Comparison of ENCODE assay signal across 21 mouse cellular contexts in genomic region chr7:126511287-126511686, GRCm38 (mm10). TPM values are rescaled to one million over a fixed set of nuclear protein-coding genes. Genes with fewer than 3 reads are reported as not detected.
DNase-seq lines count a peak whose midpoint lies in the region; TF ChIP-seq lines count a peak whose summit lies in the region.
"Had no signal": no experiment of that assay in that cellular context is flagged by ENCODE, and none has a peak within 500 bp of the region (broad histone marks: within the 10 kb centered on the region; RNA-seq: fewer than 3 reads in every experiment).

No protein-coding gene starts in this region.

- H3K36me3 ChIP-seq in heart, embryonic 10.5 days: no peaks in the 10 kb centered on the region
- H3K36me3 ChIP-seq: embryonic facial prominence, embryonic 13.5 days; forebrain, embryonic 12.5 days; heart, embryonic 15.5 days; hindbrain, embryonic 10.5 days; intestine, embryonic 15.5 days had no signal

- 65% methylated on average over 3 of the region's 3 CpGs for WGBS in heart, embryonic 10.5 days
- WGBS in lung, adult 2 months: 50% methylated on average over 3 of the region's 3 CpGs

- TF ChIP-seq POLR2A in lung, adult 2 months (IDR thresholded peaks at IDR 0.05; ENCODE audit: borderline replicate concordance, extremely low read depth, low read depth, low read length): no peak

- no peak overlapping the region for H3K27ac ChIP-seq in heart, embryonic 10.5 days
- H3K27ac ChIP-seq: embryonic facial prominence, embryonic 13.5 days; forebrain, embryonic 12.5 days; heart, embryonic 15.5 days; hindbrain, embryonic 10.5 days; hindbrain, embryonic 14.5 days; intestine, embryonic 15.5 days had no signal

- no peaks in the 10 kb centered on the region for H3K4me1 ChIP-seq in heart, embryonic 10.5 days
- H3K4me1 ChIP-seq in lung, adult 2 months (ENCODE audit: control insufficient read depth, insufficient read depth, low read length): no peaks in the 10 kb centered on the region
- H3K4me1 ChIP-seq: forebrain, embryonic 12.5 days; heart, embryonic 15.5 days; hindbrain, embryonic 10.5 days; intestine, embryonic 15.5 days had no signal

- peak; percentile 83 for DNase-seq in heart, adult 11 months
- no peak for DNase-seq in heart, embryonic 10.5 days (ENCODE audit: low spot score)
- DNase-seq in 3T3-L1 (ENCODE audit: low read depth, low spot score) (peak; percentile 69), 416B (ENCODE audit: low read depth) (peak; percentile 56)
- DNase-seq in adrenal gland, postnatal 36 days: peak; percentile 50 to 57
- no peak for DNase-seq in lung, adult 2 months
- no peak for DNase-seq in gastrocnemius, adult 8-10 months (ENCODE audit: low spot score in 2 of 2)
- DNase-seq: cerebellum, adult 18-20 months; cerebellum, adult 9-11 months; cerebellum, postnatal 36 days; forebrain, postnatal 0 days; gastrocnemius, postnatal 25 days; kidney, adult 18-20 months had no signal

- no peaks in the 10 kb centered on the region for H3K27me3 ChIP-seq in heart, embryonic 10.5 days (ENCODE audit: insufficient read depth, poor library complexity, severe bottlenecking)
- H3K27me3 ChIP-seq: embryonic facial prominence, embryonic 13.5 days; forebrain, embryonic 12.5 days; heart, embryonic 15.5 days; intestine, embryonic 15.5 days; Patski had no signal

- no peak overlapping the region for H3K4me3 ChIP-seq in heart, embryonic 10.5 days
- no peak overlapping the region for H3K4me3 ChIP-seq in lung, adult 2 months (replicated peaks; ENCODE audit: extremely low read depth, low read depth, low read length)
- H3K4me3 ChIP-seq: embryonic facial prominence, embryonic 13.5 days; forebrain, embryonic 12.5 days; heart, embryonic 15.5 days; hindbrain, embryonic 10.5 days; intestine, embryonic 15.5 days had no signal

- TF ChIP-seq CTCF in lung, adult 2 months (IDR thresholded peaks at IDR 0.05; ENCODE audit: insufficient read depth, low read length): no peak

- H3K9me3 ChIP-seq in heart, embryonic 10.5 days: no peaks in the 10 kb centered on the region
- H3K9me3 ChIP-seq: embryonic facial prominence, embryonic 13.5 days; forebrain, embryonic 12.5 days; heart, embryonic 15.5 days; hindbrain, embryonic 10.5 days; intestine, embryonic 15.5 days had no signal

RNA-seq across cellular contexts. Expression of gene Atxn2l, which starts 8.1 kb away (rescaled TPM):
- polyA plus RNA-seq in heart, embryonic 10.5 days (2016; fragmentation: Nextera tagmentation; extraction: Ambion mirVana): 43.6 and 52.3 TPM in 2 replicates
- total RNA-seq in adrenal gland, postnatal 36 days (2021): 100 to 1,000 TPM in 1 of 2 experiments, 10 to 100 TPM in 1; 82.9 to 112 TPM
- 152 and 216 TPM in 2 replicates for polyA plus RNA-seq in lung, adult 2 months (2012; rRNA removed)
- 10 to 100 TPM; 25.4 to 32.4 (median 29.9) TPM for total RNA-seq in gastrocnemius, adult 8-10 months (2022)

RNA-seq across cellular contexts. Expression of gene Tufm, which starts 24.1 kb away (rescaled TPM):
- 199 and 204 TPM in 2 replicates for polyA plus RNA-seq in heart, embryonic 10.5 days (2016; fragmentation: Nextera tagmentation; extraction: Ambion mirVana)
- 100 to 1,000 TPM; 219 to 221 TPM for total RNA-seq in adrenal gland, postnatal 36 days (2021)
- 53.1 and 71.0 TPM in 2 replicates for polyA plus RNA-seq in lung, adult 2 months (2012; rRNA removed)
- total RNA-seq in gastrocnemius, adult 8-10 months (2022): 100 to 1,000 TPM; 116 to 151 (median 137) TPM

RNA-seq across cellular contexts. Expression of gene Sh2b1, which starts 36.1 kb away (rescaled TPM):
- polyA plus RNA-seq in heart, embryonic 10.5 days (2016; fragmentation: Nextera tagmentation; extraction: Ambion mirVana): 46.3 and 47.1 TPM in 2 replicates
- total RNA-seq in adrenal gland, postnatal 36 days (2021): 10 to 100 TPM; 55.3 to 59.5 TPM
- polyA plus RNA-seq in lung, adult 2 months (2012; rRNA removed): 58.1 and 62.4 TPM in 2 replicates
- 10 to 100 TPM; 45.9 to 57.4 (median 49.0) TPM for total RNA-seq in gastrocnemius, adult 8-10 months (2022)

RNA-seq across cellular contexts. Expression of gene Atp2a1, which starts 48.4 kb away (rescaled TPM):
- 6.8 and 9.5 TPM in 2 replicates for polyA plus RNA-seq in heart, embryonic 10.5 days (2016; fragmentation: Nextera tagmentation; extraction: Ambion mirVana)
- under 1 TPM in 1 of 2 experiments, not detected in 1; 0.33 TPM for total RNA-seq in adrenal gland, postnatal 36 days (2021)
- 10.7 and 289 TPM in 2 replicates for polyA plus RNA-seq in lung, adult 2 months (2012; rRNA removed)
- total RNA-seq in gastrocnemius, adult 8-10 months (2022): over 10,000 TPM; 27,209 to 31,432 (median 30,252) TPM
- total RNA-seq: granulocyte monocyte progenitor cell, adult 5-6 weeks had no signal

RNA-seq across cellular contexts. Expression of gene Eif3c, which starts 54.9 kb away (rescaled TPM):
- polyA plus RNA-seq in heart, embryonic 10.5 days (2016; fragmentation: Nextera tagmentation; extraction: Ambion mirVana): 155 and 179 TPM in 2 replicates
- total RNA-seq in adrenal gland, postnatal 36 days (2021): 100 to 1,000 TPM; 243 to 301 TPM
- polyA plus RNA-seq in lung, adult 2 months (2012; rRNA removed): 71.6 and 83.9 TPM in 2 replicates
- 100 to 1,000 TPM; 151 to 172 (median 160) TPM for total RNA-seq in gastrocnemius, adult 8-10 months (2022)

Comparison
In these comparisons a context has a peak if more than half of its experiments do, and no peak if none do; other contexts are left out.
1. DNase-seq: peak in heart, adult 11 months (single experiment), 3T3-L1 (single experiment), 416B (single experiment) and adrenal gland, postnatal 36 days (2 of 2); none in heart, embryonic 10.5 days (single experiment), lung, adult 2 months (single experiment) and gastrocnemius, adult 8-10 months (0 of 2).